Mouse (Mus musculus): ENCODE measurements around the gene Tcirg1.
A peak's percentile ranks its signal among the peaks of the same experiment; 100 is the strongest.

The Tcirg1 gene

DNA sequence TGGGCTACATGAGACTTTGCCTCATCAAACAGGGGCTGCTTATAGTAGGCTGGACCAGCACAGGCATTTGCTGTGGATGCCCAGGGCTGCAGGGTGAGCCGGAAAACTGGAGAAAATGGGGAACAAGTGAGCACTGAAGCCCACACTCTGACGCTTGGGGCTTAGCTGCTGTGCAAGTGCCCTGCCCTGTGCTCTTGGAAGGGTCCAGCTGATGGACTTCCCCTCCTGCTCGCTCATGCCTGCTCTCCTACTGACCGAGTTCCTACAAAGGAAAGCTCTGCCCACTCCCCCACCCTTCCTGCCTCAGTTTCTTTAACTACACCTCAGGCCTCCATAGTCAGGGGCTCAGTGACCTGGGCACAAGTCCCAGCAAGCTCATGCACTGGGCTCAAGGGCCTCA, 21.1 kb upstream of the Tcirg1 start:
- no peak for DNase-seq (ENCODE audit: low spot score in 2 of 2)

DNA sequence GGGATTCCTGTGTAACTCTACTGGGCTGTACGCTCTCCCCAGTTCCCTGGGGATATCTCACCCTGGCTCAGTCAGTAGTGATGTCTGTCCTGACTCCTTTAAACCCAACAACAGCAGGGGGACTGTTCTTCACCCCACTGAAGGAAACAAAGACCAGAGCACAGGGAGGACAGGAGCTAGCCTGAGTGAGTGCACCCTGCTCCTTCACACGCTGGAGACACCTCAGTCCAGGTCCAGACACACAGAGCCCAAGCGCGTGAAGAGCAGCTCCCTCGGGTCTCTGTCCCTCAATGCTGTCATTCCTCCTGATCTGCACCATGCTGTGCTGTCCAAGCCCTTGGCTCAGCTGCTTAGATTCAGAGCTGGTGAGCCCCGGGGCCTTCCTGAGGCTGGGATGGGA, 19.8 kb upstream of the Tcirg1 start:
- DNase-seq (ENCODE audit: low spot score in 2 of 2), result no peak

DNA sequence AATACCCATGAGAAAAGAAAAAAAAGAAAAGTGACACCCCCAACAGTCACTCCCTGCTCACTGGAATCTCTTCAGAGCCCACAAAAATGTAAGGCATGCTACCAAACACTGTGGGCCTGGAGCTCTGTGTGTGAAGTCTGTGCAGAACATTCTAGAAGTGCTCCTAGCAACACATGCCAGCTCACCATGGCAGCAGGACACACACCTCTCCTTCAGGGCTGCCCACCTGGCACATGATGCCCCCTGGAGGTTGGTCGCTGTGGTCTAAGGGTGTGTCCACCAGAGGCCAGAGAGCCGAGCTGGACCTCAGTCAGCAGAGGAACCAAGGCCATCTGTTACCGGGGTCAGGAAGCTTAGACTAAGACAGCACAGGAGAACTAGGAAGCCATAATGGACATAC, 19.3 kb upstream of the Tcirg1 start:
- DNase-seq (ENCODE audit: low spot score in 2 of 2), result no peak

DNA sequence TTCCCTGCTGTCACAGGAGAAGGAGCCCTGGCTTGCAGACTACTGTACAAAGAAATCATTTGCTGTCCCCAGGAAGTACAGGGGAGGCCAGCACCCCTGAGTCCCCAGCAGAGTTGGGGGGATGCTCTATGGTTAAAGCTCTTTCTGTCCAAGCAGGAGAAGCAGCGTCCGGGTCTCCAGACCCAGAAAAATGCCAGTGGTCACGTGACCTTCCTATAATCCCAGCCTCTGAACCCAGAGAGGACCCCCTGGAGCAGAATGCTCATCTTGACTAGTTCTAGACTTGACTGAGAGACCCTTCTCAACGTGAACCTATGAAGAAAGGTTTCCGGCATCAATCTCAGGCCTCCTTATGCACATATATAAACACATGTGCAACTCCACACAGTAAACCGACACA, 18.9 kb upstream of the Tcirg1 start:
- DNase-seq (ENCODE audit: low spot score in 2 of 2), result no peak

DNA sequence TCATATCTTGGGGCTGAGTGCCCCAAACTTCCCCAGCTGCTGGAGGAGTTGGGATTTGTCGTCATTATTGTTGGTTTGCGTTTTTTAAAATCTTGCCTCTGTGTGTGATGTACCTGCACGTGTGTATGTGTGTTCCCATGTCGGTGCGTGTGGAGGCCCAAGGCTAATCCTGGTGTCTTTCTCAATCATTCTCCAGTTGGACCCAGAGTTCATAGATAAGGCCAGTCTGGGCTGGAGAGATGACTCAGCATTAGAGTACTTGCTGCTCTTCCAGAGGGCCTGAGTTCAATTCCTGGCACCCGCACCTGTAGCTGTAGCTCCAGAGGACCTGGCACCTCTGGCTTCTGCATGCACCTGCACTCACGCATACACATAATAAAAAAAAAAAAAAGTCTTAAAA, 17.9 kb upstream of the Tcirg1 start:
- no peak for DNase-seq (ENCODE audit: low spot score in 2 of 2)

DNA sequence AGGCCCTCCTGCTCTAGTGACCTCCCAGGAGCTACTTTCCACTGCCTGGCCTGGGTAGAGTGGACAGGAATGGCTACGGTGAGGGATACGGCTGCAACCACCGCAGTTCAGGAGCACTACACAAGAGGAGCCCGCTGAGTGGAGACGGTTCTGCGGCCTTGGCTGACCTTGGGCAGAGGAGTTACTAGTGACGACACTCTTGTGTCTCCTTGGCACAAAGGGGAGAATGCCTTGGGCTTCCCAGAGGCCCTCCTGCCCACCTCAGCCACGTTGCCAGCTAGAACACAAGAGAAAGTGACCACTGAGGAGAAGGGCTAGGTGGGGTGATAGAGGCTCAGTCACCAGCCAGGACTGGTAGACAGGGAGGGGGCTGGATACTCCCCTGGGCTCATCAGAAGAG, 17.3 kb upstream of the Tcirg1 start:
- no peak for DNase-seq (ENCODE audit: low spot score in 2 of 2)

DNA sequence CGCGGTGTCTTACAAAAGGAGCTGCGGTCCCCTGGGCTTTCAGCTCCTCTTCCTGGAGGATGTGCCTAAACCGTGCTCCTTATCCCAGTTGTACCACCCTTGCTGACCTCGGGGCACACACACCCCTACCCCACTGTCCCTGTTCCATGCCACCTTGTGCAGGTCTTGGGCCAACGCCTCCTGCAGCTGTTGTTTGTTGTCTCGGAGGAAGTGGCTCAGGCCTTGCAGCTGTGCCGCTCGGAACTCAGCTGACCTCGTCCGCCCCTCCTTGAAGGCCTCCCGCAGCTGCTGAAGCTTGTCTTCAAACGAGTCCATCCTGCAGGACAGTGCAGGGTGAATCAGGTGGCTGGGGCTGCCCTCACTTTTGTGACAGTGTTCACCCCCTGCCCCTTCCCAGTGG, 16.7 kb upstream of the Tcirg1 start:
- no peak for DNase-seq (ENCODE audit: low spot score in 2 of 2)

DNA sequence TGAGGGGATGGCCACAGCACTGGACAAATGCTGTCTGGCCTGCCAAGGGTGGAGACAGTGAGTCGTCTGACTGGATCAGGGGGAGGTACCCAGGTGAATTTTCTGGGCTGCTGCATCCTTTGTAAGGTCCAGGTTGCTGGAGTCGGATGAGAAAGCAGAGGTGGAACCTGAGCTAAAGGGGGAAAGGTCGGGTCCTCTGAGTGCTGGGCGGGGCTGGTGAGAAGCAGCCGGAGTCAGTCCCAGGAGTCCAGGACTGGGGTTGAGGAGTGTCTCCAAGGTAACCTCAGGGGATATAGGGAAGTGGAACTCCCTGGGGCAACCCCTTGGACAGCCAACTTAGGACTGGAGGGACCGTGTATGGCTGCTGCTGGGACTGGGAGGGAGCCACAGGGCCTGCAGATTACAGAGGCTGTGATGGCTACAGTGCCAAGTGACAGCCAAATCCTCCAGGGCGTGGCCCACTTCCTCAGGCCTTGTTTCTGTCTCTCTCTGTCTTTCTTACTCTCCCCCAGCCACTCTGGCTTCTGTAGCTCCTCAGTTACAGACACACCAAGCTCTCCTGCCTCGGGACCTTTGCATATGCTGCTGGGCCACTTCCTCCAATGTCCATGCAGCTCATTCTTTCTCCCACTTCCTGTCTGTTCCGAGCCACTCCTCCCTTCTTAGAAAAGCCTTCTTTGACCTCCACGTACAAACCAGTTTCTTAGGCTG, 15.9 kb upstream of the Tcirg1 start:
- DNase-seq (ENCODE audit: low spot score in 2 of 2), result no peak

DNA sequence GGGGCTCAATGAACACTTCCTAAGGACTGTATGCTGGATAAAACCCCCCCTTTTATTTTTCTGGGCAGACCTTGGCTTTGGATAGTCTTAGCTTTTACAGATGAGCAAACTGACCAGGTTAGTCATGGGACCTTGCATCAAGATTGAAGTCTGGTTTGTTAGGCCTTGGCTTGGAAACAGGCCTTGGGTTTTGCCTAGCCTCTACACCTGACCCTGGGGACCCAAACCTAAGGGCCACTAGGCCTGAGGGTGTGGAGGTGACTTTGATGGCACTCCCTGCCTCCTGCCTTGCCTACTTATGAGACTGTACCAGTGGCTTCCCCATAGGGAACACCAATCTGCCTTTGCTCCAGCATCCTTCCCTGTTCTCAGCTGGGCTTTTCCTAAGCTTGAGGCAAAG, 13.0 kb upstream of the Tcirg1 start:
- DNase-seq (ENCODE audit: low spot score in 2 of 2), result no peak

DNA sequence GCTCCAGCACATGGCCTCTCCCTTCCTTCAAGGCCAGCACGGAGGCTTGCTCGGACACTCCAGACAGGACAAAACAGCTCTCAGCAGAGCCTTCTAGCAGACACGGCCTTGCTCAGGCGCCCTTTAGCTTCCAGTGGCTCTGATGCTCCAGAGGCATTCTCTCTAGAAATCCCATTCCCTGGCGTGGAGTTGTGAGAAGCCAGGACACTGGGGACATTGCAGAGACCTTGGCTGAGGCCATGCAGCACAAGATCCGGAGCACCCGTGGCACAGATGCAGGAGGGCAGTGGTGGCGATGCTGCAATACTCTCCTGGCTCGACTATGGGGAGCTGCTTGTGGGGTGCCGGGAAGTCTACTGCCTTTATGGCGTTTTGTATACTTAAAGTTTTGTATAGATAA, 9.8 kb upstream of the Tcirg1 start:
- DNase-seq (ENCODE audit: low spot score in 2 of 2), result no peak

DNA sequence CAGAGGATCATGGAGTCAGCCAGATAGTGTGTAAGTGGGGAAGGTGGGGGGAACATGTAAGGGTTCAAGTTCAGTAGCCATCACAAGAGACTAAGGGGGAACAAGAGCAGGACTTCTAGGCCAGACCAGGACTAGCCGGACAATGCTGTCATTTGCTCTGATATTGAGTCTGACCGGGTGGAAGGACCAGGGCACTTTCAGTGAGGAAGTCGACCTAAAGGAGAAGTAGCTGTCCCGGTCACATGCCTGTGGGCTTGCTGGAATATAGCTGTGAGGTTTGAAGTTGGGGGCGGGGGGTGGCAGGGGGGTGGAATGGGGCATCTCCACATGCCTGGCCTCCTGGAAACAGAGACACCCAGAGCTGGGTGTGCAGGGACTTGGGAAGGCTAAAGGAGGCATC, 7.6 kb upstream of the Tcirg1 start:
- DNase-seq (ENCODE audit: low spot score in 2 of 2), result no peak

DNA sequence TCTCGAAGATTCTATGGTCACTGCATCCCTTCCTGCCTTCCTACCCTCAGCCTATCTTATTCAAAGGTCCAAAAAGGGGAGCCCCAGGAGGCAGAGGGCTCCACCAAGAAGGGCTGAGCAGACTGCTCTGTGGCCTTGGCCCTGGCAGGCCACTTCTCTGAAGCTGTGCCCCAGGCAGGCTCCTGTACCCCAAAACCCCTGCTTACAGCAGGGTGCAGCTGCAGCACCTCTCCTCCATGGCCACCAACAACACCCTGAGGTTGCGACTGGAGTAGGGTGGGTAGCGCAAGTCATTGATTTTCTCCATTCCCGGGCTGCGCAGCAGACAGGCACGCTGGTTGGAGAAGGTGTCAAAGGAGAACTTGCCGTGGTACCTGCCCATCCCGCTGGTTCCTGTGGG, 6.8 kb upstream of the Tcirg1 start:
- no peak for DNase-seq (ENCODE audit: low spot score in 2 of 2)

DNA sequence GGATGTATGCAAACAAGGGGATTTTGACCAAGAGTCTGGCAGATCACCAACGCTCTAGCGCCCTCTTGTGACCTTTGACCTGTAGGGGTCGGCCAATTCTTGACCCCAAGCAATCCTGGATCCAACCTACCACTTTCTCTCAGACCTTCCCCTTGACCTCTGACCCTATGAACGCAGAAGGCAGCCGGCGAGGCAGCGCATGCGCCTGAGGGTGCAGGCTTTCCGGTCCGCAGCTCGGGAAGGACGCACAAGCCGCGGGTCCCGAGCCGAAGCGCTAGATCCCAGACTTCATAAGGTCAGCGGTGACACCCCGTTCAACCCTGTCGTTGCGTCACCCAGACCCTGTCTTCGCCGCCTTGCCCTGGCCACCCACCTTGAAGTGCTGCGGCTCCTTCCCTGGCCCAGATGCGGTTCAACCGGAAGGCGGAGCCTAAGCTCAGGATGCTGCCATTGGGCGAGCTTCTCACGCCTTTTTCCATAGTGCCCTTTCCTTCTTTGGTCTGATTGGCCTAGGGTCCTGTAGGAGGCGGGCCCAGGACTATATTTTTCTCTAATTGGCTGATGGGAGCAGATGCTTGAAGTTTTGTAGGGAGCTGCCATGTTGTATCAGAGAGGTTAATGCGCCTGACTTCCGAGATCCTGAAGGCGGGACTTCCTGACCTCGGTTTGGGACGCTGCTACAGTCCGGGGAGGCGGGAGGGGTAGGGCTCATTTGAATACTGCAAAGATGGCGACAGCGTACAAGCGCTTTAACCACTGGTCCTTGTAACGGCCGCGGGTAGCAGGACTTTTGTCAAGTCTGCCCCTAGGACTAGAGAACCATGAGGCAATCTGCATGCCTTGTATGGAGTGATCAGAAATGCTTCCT, 5.6 kb upstream of the Tcirg1 start, which contains the start of gene Ndufs8:
Gene Ndufs8 (minus strand): TSS at position 438 of the 868 bp plus-strand sequence.
- DNase-seq (ENCODE audit: low spot score in 2 of 2), result peak; percentile 98

DNA sequence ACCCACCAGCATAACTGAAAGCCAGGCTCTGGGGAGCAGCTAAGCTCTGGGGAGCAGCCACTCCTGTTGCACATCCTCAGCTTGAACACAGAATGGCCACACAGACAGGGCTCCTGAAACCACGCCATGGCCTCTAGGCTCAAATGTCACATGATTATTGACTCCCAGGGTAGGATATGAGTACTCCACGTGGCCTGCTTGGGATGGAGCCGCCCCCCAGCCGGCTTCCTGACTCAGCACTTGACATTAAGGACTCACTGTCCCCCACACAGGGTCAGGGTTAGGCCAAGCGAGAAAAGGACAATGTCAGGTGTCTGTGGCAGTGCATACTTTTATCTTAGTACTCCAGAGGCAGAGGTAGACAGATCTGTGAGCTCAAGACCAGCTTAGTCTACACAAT, 3.3 kb upstream of the Tcirg1 start:
- no peak for DNase-seq (ENCODE audit: low spot score in 2 of 2)

DNA sequence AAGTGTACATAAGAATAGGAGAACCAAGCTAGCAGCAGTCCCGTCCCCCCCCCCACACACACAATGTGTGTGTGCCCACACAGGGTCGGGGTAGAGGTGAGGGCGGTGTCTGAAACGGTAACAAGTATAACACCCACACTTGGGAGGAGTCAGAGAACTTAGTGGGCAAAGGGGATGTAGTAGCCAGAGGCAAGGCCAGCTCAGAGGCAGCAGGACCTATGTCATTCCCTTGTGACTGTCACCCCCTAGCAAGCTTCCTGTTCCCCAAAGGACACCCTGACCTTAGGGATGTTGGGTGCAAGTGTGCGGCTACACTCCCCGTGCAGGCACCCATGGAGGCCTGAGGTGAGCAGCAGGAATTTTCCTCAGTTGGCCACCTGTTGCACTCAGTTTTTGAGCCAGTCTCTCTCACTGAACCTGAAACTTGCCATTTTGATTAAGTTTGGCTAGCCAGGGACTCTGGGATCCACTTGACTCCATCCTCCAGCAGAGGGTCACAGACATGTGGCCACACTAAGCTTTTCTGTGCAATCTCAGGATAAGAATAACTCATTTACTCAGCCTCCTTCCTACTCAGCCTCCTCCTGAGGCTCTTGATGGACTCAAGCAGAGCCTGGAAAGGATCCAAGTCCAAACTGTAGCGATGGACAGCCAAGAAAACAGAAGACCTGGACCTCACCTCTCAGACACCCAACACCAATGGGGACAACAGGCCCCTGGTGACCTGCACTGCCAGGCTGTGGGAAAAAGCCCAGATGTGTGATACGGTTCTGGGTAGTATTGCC, 1.1 kb upstream of the Tcirg1 start:
- no peak for DNase-seq (ENCODE audit: low spot score in 2 of 2)

DNA sequence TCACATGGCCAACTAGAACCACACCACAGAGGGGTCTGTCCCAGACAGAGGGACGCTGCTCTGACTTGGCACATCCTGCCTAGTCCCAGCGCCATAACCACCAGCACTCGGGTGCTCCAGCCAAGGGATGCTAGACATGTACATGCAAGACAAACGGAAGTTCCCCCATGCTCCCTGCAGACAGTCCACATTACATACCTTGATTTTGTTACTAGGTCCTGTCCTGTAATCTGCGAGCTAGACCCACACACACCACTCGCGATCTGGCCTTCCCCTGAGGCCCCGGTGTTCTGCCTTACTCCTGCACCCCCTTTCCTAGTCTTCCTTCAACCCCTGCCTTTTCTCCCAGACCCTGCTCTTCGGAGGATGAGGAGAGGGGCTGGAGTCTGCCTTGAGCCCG, 607 bp downstream of the Tcirg1 start:
- no peak for DNase-seq (ENCODE audit: low spot score in 2 of 2)

DNA sequence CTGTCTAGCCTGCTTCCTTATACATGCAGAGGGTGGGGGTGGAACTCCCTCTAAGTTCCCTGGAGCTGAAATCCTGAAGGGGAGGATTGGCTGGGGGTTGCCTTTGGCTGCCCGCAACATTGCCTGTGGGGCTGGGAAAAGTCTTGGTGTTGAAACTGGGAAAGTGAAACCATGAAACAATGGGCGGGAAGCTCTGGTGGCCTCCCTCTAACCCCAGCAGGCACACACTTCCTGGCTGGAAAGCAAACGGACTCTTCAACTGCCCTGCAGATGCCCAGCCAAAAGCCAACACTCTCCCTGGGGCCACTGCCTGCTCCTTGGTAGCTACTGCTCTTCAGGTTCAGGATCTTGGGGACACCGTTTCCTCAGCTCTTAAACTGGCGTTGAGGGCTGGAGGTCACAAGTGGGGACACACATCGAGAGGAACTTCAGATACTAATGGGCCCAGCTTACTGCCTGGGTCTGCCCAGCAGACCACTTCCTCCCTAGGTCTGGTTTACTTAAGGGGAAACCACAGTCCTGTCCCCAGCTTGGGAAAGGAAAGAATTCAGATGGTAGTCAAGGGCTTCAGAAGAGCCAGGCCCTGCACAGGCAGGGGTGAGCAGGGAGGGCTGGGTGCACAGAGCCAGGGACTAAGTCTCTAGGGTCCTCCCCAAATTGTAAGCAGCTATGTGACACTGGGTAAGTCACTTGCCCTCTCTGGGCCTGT, 1.5 kb downstream of the Tcirg1 start:
- DNase-seq (ENCODE audit: low spot score in 2 of 2), result no peak

DNA sequence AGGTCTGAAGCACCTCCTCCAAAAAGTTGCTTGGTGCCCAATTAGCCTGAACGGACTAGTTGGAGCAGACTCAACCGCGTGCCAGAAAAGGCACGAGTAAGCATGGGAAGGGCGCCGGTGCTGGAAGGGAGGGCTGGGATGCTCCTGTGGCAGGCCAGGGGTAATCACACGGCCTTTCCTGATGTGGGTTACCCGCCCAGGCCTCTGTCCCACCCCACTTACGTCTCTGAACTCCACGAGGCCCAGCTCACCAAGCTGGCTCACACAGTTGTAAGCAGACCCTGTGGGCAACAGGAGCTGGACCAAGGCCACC, 2.6 kb downstream of the Tcirg1 start:
- DNase-seq (ENCODE audit: low spot score in 2 of 2), result no peak

DNA sequence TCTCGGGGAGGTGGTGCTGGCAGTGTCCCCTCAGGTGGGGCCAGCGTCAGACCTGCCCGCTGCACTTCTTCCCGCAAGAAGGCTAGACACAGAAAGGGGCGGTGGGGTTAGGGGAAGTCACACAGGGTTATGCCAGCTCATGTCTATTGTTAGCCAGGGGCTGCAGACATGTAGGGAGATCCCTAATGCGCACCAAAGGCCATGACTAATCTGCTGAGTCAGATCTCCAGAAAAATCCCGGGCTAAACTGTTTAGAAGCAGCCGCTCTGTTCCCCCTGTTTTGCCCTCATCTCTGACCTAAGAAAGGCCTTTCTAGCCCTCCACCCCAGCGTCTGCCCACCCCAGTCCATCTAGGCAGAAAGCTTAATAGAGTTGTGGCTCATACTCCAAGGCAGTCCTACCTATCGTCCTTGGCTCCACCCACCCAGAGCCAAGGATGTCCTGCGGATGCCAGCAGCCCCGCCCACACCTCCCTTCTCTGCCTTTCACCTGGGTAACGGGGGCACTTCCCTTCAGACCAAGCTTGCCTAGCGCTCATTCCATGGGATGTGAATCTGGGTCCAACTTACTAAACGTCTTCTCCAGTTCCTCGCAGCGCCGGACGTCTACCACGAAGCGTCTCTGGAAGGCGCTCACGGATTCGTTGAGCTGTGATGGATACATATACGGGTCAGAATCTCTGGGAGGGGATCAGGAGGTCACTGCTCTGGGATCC, 3.1 kb downstream of the Tcirg1 start:
- DNase-seq (ENCODE audit: low spot score in 2 of 2), result no peak

DNA sequence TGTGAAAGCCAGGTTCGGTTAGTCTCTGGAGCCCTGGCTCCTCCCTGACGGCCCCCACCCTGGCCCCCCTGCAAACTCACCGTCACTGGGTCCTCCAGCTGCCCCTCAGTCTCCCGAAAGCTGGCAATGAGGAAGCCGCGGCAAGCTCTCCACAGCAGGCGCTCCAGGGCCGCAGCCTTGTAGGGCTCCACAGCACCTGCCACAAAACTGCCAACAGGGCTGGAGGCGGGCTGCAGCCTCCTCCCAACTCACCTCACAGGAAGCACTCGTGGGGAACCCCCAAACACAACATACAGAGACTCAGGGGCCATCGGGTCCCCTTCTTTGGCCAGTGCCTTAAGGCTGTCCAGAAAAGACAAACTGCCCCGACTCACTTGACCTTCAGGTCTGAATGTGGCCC, 4.0 kb downstream of the Tcirg1 start:
- no peak for DNase-seq (ENCODE audit: low spot score in 2 of 2)

DNA sequence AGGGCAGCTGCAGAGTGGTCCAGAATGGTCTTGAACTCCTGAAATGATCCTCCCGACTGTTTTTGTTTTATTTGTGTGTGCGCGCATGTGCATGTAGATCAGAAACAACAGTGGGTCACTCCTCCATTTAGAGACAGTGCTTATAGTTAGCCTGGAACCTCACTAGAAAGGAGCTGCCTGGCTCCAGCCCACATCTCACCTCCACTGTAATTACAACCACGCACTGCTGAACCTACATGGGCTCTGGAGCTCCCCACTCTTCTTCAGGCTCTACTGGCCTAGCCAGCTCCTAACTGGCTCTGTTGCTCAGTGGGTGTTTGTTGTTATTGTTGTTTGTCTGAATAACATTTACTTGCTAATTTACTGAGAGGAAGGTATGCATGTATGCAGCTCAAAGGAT, 7.3 kb downstream of the Tcirg1 start:
- no peak for DNase-seq (ENCODE audit: low spot score in 2 of 2)

Data from left cerebral cortex, adult 9 months (tissue).